In the genomic region with DNA sequence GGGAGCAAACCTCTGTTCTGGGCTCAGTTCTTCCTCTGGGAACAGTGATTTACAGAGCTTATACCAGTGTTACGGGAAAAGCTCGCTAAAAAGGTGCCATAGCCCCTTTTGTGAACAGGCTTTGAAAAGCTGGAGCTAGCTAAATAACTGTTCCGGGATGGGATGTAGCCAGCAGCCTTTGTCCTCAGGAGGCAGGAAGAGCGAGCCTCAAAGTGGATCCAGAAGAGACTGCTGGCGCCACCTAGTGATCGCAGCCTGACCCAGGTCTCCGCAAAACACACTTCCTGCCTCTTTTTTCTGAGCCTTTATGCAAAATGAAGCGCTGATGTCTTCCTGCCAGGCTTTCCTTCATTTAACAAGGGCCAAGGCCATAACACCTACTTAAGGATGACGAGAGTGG, we compare ENCODE assay signal across 8 mouse cellular contexts. TPM values are rescaled to one million over a fixed set of nuclear protein-coding genes. Genes with fewer than 3 reads are reported as not detected.
DNase-seq lines count a peak whose midpoint lies in the region; ATAC-seq lines count a peak whose summit lies in the region.

No protein-coding gene starts in this region.

- peaks cover 26% of the 10 kb centered on the region for H3K4me1 ChIP-seq in hindbrain, embryonic 12.5 days

- DNase-seq in MN1 (ENCODE audit: low spot score): peak; percentile 88
- peak; percentile 92 for DNase-seq in cerebellum, adult 9-10 months
- DNase-seq in frontal cortex, adult 2 months (ENCODE audit: extremely low spot score in 1 of 2, low spot score in 1 of 2): peak; percentile 70 to 92
- peak; percentile 87 to 90 for DNase-seq in layer of hippocampus, postnatal 14 days (ENCODE audit: low spot score in 2 of 2)
- peak; percentile 93 for DNase-seq in lung, postnatal 14 days
- peak; percentile 51 for DNase-seq in retina, adult 2 months (ENCODE audit: low read depth, low spot score)
- peak; percentile 91 to 92 for DNase-seq in thymus, postnatal 36 days

- peak overlapping the region; percentile 94 for H3K27ac ChIP-seq in hindbrain, embryonic 12.5 days

- 1% methylated on average over 9 of the region's 9 CpGs for WGBS in hindbrain, embryonic 12.5 days

- peak overlapping the region; percentile 32 for H3K4me3 ChIP-seq in hindbrain, embryonic 12.5 days

- no peaks in the 10 kb centered on the region for H3K9me3 ChIP-seq in hindbrain, embryonic 12.5 days (replicated peaks)

- peak overlapping the region; percentile 78 for H3K9ac ChIP-seq in hindbrain, embryonic 12.5 days

- H3K36me3 ChIP-seq in hindbrain, embryonic 12.5 days: peaks cover 8% of the 10 kb centered on the region

- H3K27me3 ChIP-seq in hindbrain, embryonic 12.5 days: no peaks in the 10 kb centered on the region

- peak overlapping the region; percentile 54 for H3K4me2 ChIP-seq in hindbrain, embryonic 12.5 days (replicated peaks)

- ATAC-seq in hindbrain, embryonic 12.5 days (ENCODE audit: low FRiP score): peak; percentile 72

RNA-seq across cellular contexts. Expression of a gene that starts 2.3 kb away (rescaled TPM):
- 126 and 138 TPM in 2 replicates for polyA plus RNA-seq in frontal cortex, adult 2 months (2012; rRNA removed)
- polyA plus RNA-seq in hindbrain, embryonic 12.5 days (2016; fragmentation: Nextera tagmentation; extraction: Ambion mirVana): 395 and 396 TPM in 2 replicates
- total RNA-seq in layer of hippocampus, postnatal 14 days (2021): 100 to 1,000 TPM; 202 to 215 TPM

RNA-seq across cellular contexts. Expression of a gene that starts 2.7 kb away (rescaled TPM):
- polyA plus RNA-seq in frontal cortex, adult 2 months (2012; rRNA removed): 14.4 and 15.0 TPM in 2 replicates
- 21.3 and 23.9 TPM in 2 replicates for polyA plus RNA-seq in hindbrain, embryonic 12.5 days (2016; fragmentation: Nextera tagmentation; extraction: Ambion mirVana)
- total RNA-seq in layer of hippocampus, postnatal 14 days (2021): 10 to 100 TPM; 21.7 to 24.4 TPM

RNA-seq across cellular contexts. Expression of a gene that starts 25.6 kb away (rescaled TPM):
- 21.2 and 22.3 TPM in 2 replicates for polyA plus RNA-seq in frontal cortex, adult 2 months (2012; rRNA removed)
- 43.8 and 52.4 TPM in 2 replicates for polyA plus RNA-seq in hindbrain, embryonic 12.5 days (2016; fragmentation: Nextera tagmentation; extraction: Ambion mirVana)
- total RNA-seq in layer of hippocampus, postnatal 14 days (2021): 10 to 100 TPM; 12.4 to 12.6 TPM

RNA-seq across cellular contexts. Expression of a gene that starts 25.8 kb away (rescaled TPM):
- polyA plus RNA-seq in frontal cortex, adult 2 months (2012; rRNA removed): 13.9 and 14.1 TPM in 2 replicates
- 15.8 and 16.3 TPM in 2 replicates for polyA plus RNA-seq in hindbrain, embryonic 12.5 days (2016; fragmentation: Nextera tagmentation; extraction: Ambion mirVana)
- 10 to 100 TPM; 13.0 to 13.9 TPM for total RNA-seq in layer of hippocampus, postnatal 14 days (2021)

RNA-seq across cellular contexts. Expression of a gene that starts 31.2 kb away (rescaled TPM):
- polyA plus RNA-seq in frontal cortex, adult 2 months (2012; rRNA removed): 0.99 and 1.4 TPM in 2 replicates
- polyA plus RNA-seq in hindbrain, embryonic 12.5 days (2016; fragmentation: Nextera tagmentation; extraction: Ambion mirVana): 0.48 and 0.74 TPM in 2 replicates
- under 1 TPM; 0.60 to 0.91 TPM for total RNA-seq in layer of hippocampus, postnatal 14 days (2021)

Comparison
In these comparisons a context has a peak if more than half of its experiments do, and no peak if none do; other contexts are left out.
1. Peak in every context shown above with its lines: DNase-seq, ATAC-seq, H3K4me3 ChIP-seq and H3K27ac ChIP-seq.